ENCODE assay signal across 21 mouse cellular contexts in genomic region chr3:107821952-107822351, GRCm38 (mm10). TPM values are rescaled to one million over a fixed set of nuclear protein-coding genes. Genes with fewer than 3 reads are reported as not detected.
DNase-seq lines count a peak whose midpoint lies in the region; ATAC-seq and TF ChIP-seq lines count a peak whose summit lies in the region.
"Had no signal": no experiment of that assay in that cellular context is flagged by ENCODE, and none has a peak within 500 bp of the region (broad histone marks: within the 10 kb centered on the region; RNA-seq: fewer than 3 reads in every experiment).

No protein-coding gene starts in this region.

- H3K4me1 ChIP-seq in liver, postnatal 0 days (ENCODE audit: insufficient read depth), result peaks cover 18% of the 10 kb centered on the region; the same call in 1 of the 2 replicates
- H3K4me1 ChIP-seq in liver, embryonic 12.5 days, result peaks cover 15% of the 10 kb centered on the region
- peaks cover 24 to 71% of the 10 kb centered on the region in 2 experiments for H3K4me1 ChIP-seq in CH12.LX (ENCODE audit: control insufficient read depth in 1 of 2, insufficient read depth in 2 of 2)
- H3K4me1 ChIP-seq in limb, embryonic 10.5 days, result 0 out of 2 replicates have a peak, but pooled peaks cover 2% of the 10 kb centered on the region
- H3K4me1 ChIP-seq in forebrain, embryonic 16.5 days (replicated peaks; ENCODE audit: control insufficient read depth, insufficient read depth, low read length), result no peaks in the 10 kb centered on the region
- H3K4me1 ChIP-seq: forebrain, embryonic 13.5 days had no signal

- H3K36me3 ChIP-seq in liver, postnatal 0 days (replicated peaks; ENCODE audit: insufficient read depth, low read length), result no peaks in the 10 kb centered on the region
- H3K36me3 ChIP-seq in liver, embryonic 12.5 days, result no peaks in the 10 kb centered on the region
- no peaks in the 10 kb centered on the region for H3K36me3 ChIP-seq in CH12.LX (replicated peaks in 1 of 2; ENCODE audit: control insufficient read depth in 1 of 2, insufficient read depth in 1 of 2, low read length in 1 of 2)
- no peaks in the 10 kb centered on the region for H3K36me3 ChIP-seq in limb, embryonic 10.5 days
- H3K36me3 ChIP-seq in forebrain, embryonic 16.5 days (ENCODE audit: control insufficient read depth, insufficient read depth), result no peaks in the 10 kb centered on the region
- H3K36me3 ChIP-seq: embryonic facial prominence, embryonic 13.5 days; hindbrain, embryonic 13.5 days had no signal

- H3K27ac ChIP-seq in liver, postnatal 0 days (ENCODE audit: low read depth), result peak overlapping the region; percentile 60
- no peak overlapping the region for H3K27ac ChIP-seq in liver, embryonic 12.5 days
- H3K27ac ChIP-seq in CH12.LX (ENCODE audit: insufficient read depth, low read depth), result peak overlapping the region; percentile 35
- H3K27ac ChIP-seq in limb, embryonic 10.5 days, result peak overlapping the region; percentile 3; the same call in 1 of the 2 replicates
- H3K27ac ChIP-seq in forebrain, embryonic 16.5 days (ENCODE audit: low read length), result no peak overlapping the region
- H3K27ac ChIP-seq: embryonic facial prominence, embryonic 13.5 days; forebrain, embryonic 13.5 days; hindbrain, embryonic 13.5 days; hindbrain, postnatal 0 days had no signal

- WGBS in liver, postnatal 0 days (ENCODE audit: insufficient replicate concordance), result 39% methylated on average over 2 of the region's 2 CpGs
- WGBS in liver, embryonic 12.5 days (ENCODE audit: insufficient replicate concordance), result 26% methylated on average over 2 of the region's 2 CpGs
- 73% methylated on average over 2 of the region's 2 CpGs for WGBS in limb, embryonic 10.5 days
- WGBS in forebrain, embryonic 16.5 days, result 89% methylated on average over 2 of the region's 2 CpGs

- TF ChIP-seq EP300 in liver, postnatal 0 days (IDR thresholded peaks at IDR 0.05; ENCODE audit: low read depth), result no peak
- no peak for TF ChIP-seq EP300 in CH12.LX (IDR thresholded peaks at IDR 0.05; ENCODE audit: low read length)

- in situ Hi-C loops in CH12.LX (cut with MboI; ENCODE audit: low pct_ligation_motif_present, low pct_unique_long_range_greater_than_20kb, low sequenced_read_pairs), result no loop called here

- dilution Hi-C loops in CH12.LX (cut with MboI; ENCODE audit: extremely low pct_ligation_motif_present, extremely low pct_unique_long_range_greater_than_20kb, low sequenced_read_pairs), result no loop called here

- H3K4me2 ChIP-seq in liver, postnatal 0 days (ENCODE audit: low read depth, low read length), result no peak overlapping the region
- H3K4me2 ChIP-seq in liver, embryonic 12.5 days, result no peak overlapping the region
- H3K4me2 ChIP-seq in CH12.LX (ENCODE audit: insufficient read depth, low read depth, poor library complexity, severe bottlenecking), result no peak overlapping the region
- no peak overlapping the region for H3K4me2 ChIP-seq in forebrain, embryonic 16.5 days (ENCODE audit: low read length)
- H3K4me2 ChIP-seq: embryonic facial prominence, embryonic 13.5 days; forebrain, embryonic 13.5 days; hindbrain, embryonic 13.5 days had no signal

- no peak for TF ChIP-seq CTCF in liver, postnatal 0 days (IDR thresholded peaks at IDR 0.05; ENCODE audit: low read depth)
- no peak for TF ChIP-seq CTCF in CH12.LX (conservative IDR thresholded peaks at IDR 0.05 in 1 of 2, IDR thresholded peaks at IDR 0.05 in 1 of 2; ENCODE audit: low read depth in 2 of 2, low read length in 2 of 2)

- no peak for TF ChIP-seq POLR2A in CH12.LX (IDR thresholded peaks at IDR 0.05; ENCODE audit: low read depth, low read length)

- TF ChIP-seq RAD21 in CH12.LX (IDR thresholded peaks at IDR 0.05; ENCODE audit: low read depth, low read length), result no peak; the same call in 1 of the 2 replicates

- ATAC-seq in liver, postnatal 0 days, result 0 out of 2 replicates have a peak, but pooled peaks have one; percentile 55
- no peak for ATAC-seq in liver, embryonic 12.5 days
- no peak for ATAC-seq in forebrain, embryonic 16.5 days
- ATAC-seq: forebrain, embryonic 13.5 days; hindbrain, postnatal 0 days had no signal

- no peak overlapping the region for H3K9ac ChIP-seq in liver, postnatal 0 days (replicated peaks)
- H3K9ac ChIP-seq in liver, embryonic 12.5 days, result no peak overlapping the region
- 0 out of 2 replicates have a peak overlapping the region, but pooled peaks have one; percentile 9 for H3K9ac ChIP-seq in CH12.LX (ENCODE audit: insufficient read depth, low read depth)
- no peak overlapping the region for H3K9ac ChIP-seq in forebrain, embryonic 16.5 days (replicated peaks; ENCODE audit: low read depth, low read length)
- H3K9ac ChIP-seq: embryonic facial prominence, embryonic 13.5 days; forebrain, embryonic 13.5 days; hindbrain, embryonic 13.5 days had no signal

- H3K27me3 ChIP-seq in liver, postnatal 0 days (ENCODE audit: insufficient read depth, low read length), result no peaks in the 10 kb centered on the region
- H3K27me3 ChIP-seq in liver, embryonic 12.5 days (replicated peaks), result peaks cover 13% of the 10 kb centered on the region; the same call in 1 of the 2 replicates
- H3K27me3 ChIP-seq in CH12.LX (replicated peaks), result no peaks in the 10 kb centered on the region
- no peaks in the 10 kb centered on the region for H3K27me3 ChIP-seq in limb, embryonic 10.5 days (ENCODE audit: low read depth, poor library complexity, severe bottlenecking)
- no peaks in the 10 kb centered on the region for H3K27me3 ChIP-seq in forebrain, embryonic 16.5 days (replicated peaks; ENCODE audit: control insufficient read depth, insufficient read depth, low read length)
- H3K27me3 ChIP-seq: embryonic facial prominence, embryonic 13.5 days; forebrain, embryonic 13.5 days; hindbrain, embryonic 13.5 days had no signal

- H3K9me3 ChIP-seq in liver, postnatal 0 days (ENCODE audit: low read length), result no peaks in the 10 kb centered on the region
- no peaks in the 10 kb centered on the region for H3K9me3 ChIP-seq in liver, embryonic 12.5 days (replicated peaks)
- no peaks in the 10 kb centered on the region for H3K9me3 ChIP-seq in CH12.LX (replicated peaks; ENCODE audit: low read length)
- no peaks in the 10 kb centered on the region for H3K9me3 ChIP-seq in limb, embryonic 10.5 days (replicated peaks)
- no peaks in the 10 kb centered on the region for H3K9me3 ChIP-seq in forebrain, embryonic 16.5 days (ENCODE audit: control insufficient read depth, low read length)
- H3K9me3 ChIP-seq: embryonic facial prominence, embryonic 13.5 days; forebrain, embryonic 13.5 days; hindbrain, embryonic 13.5 days had no signal

- H3K79me2 ChIP-seq in CH12.LX (replicated peaks; ENCODE audit: control insufficient read depth, extremely low read depth, insufficient read depth, poor library complexity, severe bottlenecking), result no peaks in the 10 kb centered on the region

- H3K4me3 ChIP-seq in liver, postnatal 0 days (ENCODE audit: low read depth, low read length), result no peak overlapping the region
- H3K4me3 ChIP-seq in liver, embryonic 12.5 days, result no peak overlapping the region
- H3K4me3 ChIP-seq in CH12.LX (replicated peaks in 1 of 3; ENCODE audit: low read depth in 2 of 3, low read length in 2 of 3, poor library complexity in 1 of 3), result no peak overlapping the region
- no peak overlapping the region for H3K4me3 ChIP-seq in limb, embryonic 10.5 days
- H3K4me3 ChIP-seq in forebrain, embryonic 16.5 days (replicated peaks; ENCODE audit: low read length), result no peak overlapping the region
- H3K4me3 ChIP-seq: embryonic facial prominence, embryonic 13.5 days; forebrain, embryonic 13.5 days; hindbrain, embryonic 13.5 days had no signal

- no peak for DNase-seq in liver, postnatal 0 days
- DNase-seq in CH12.LX (ENCODE audit: extremely low read depth) (peak; percentile 55), MN1 (ENCODE audit: low spot score) (no peak)
- no peak for DNase-seq in limb, embryonic 10.5 days (ENCODE audit: low spot score)
- DNase-seq: adrenal gland, adult 2 months; adrenal gland, postnatal 25 days; B cell, adult 2 months; cerebellum, adult 11 months; cerebellum, adult 8-10 months; cerebellum, postnatal 36 days; gastrocnemius, postnatal 14 days; heart, postnatal 10 days; kidney, adult 11 months had no signal

TF ChIP-seq in CH12.LX, 34 proteins besides CTCF, POLR2A, EP300 and RAD21:
- peak; percentile 53 for TF ChIP-seq ETS1 (conservative IDR thresholded peaks at IDR 0.05; ENCODE audit: low read depth, low read length)
- TF ChIP-seq BHLHE40 (IDR thresholded peaks at IDR 0.05; ENCODE audit: low read depth, low read length), result 0 out of 2 replicates have a peak, but pooled peaks have one; percentile 11
- TF ChIP-seq KAT2A (IDR thresholded peaks at IDR 0.05; ENCODE audit: insufficient replicate concordance, low read length), result no peak
- TF ChIP-seq TBP (conservative IDR thresholded peaks at IDR 0.05; ENCODE audit: low read depth, low read length), result no peak
- TF ChIP-seq MAX (IDR thresholded peaks at IDR 0.05; ENCODE audit: low read length), result no peak
- TF ChIP-seq MAZ (IDR thresholded peaks at IDR 0.05; ENCODE audit: low read depth, low read length), result no peak
- no peak for TF ChIP-seq MAFK (IDR thresholded peaks at IDR 0.05; ENCODE audit: insufficient replicate concordance, low read length)
- no peak for TF ChIP-seq IRF4 (IDR thresholded peaks at IDR 0.05; ENCODE audit: low read depth, low read length)

RNA-seq across cellular contexts. Expression of gene Eps8l3, which starts 55.1 kb away (rescaled TPM):
- not detected in 2 replicates for polyA plus RNA-seq in liver, postnatal 0 days (2015; fragmentation: Nextera tagmentation; extraction: Ambion mirVana)
- polyA plus RNA-seq in liver, embryonic 12.5 days (2016; fragmentation: Nextera tagmentation; extraction: Ambion mirVana), result not detected in 2 replicates
- total RNA-seq in CH12.LX (2012; rRNA removed) (not detected in 2 replicates), CH12.LX (2014; rRNA removed) (not detected in 2 replicates)
- not detected in 2 replicates for polyA plus RNA-seq in CH12.LX (2012; ENCODE audit: insufficient read length, low read depth)
- not detected in 2 replicates for polyA plus RNA-seq in limb, embryonic 10.5 days (2016; fragmentation: Nextera tagmentation; extraction: Ambion mirVana)
- not detected in 2 replicates for polyA plus RNA-seq in forebrain, embryonic 16.5 days (2015; fragmentation: Nextera tagmentation; extraction: Ambion mirVana)
- total RNA-seq: adrenal gland, adult 2 months; adrenal gland, postnatal 25 days; gastrocnemius, postnatal 14 days; heart, postnatal 10 days; hematopoietic stem cell, adult 5-6 weeks; hindbrain, postnatal 0 days had no signal
- polyA plus RNA-seq: adrenal gland, adult 2 months; embryonic facial prominence, embryonic 13.5 days; forebrain, embryonic 13.5 days; heart, embryonic 14.5 days; hindbrain, embryonic 13.5 days; hindbrain, postnatal 0 days had no signal

Comparison
In these comparisons a context has a peak if more than half of its experiments do, and no peak if none do; other contexts are left out.
1. H3K27ac ChIP-seq: peak in liver, postnatal 0 days (single experiment), CH12.LX (single experiment) and limb, embryonic 10.5 days (single experiment); none in liver, embryonic 12.5 days (single experiment) and forebrain, embryonic 16.5 days (single experiment).